Mouse (Mus musculus) spleen, adult 12 weeks (tissue): ENCODE measurements at regions not wholly inside any gene's neighbourhood (a gene's known extent, or its start where the extent isn't known, plus 50 kb on each side); places are given as distances from the start of the nearest gene placed in this dataset.

Source experiments
- DNase-seq: peaks from one replicate; pipeline ENCODE4 v3.0.0; 2022; ENCODE audit warnings: low spot score

GRCm38 (mm10) chr1:34642304-34642893, 62.9 kb downstream of the Amer3 start:
- peak; percentile 8 for DNase-seq

- no peak for DNase-seq
Measured at GRCm38 (mm10) chr1:34653963-34654644, 74.6 kb downstream of the Amer3 start.

- no peak for DNase-seq
Measured at GRCm38 (mm10) chr1:34657481-34657880, 78.0 kb downstream of the Amer3 start.

- no peak for DNase-seq
Measured at GRCm38 (mm10) chr1:34663875-34664547, 84.6 kb downstream of the Amer3 start.

GRCm38 (mm10) chr1:34664816-34665511, 85.5 kb downstream of the Amer3 start:
- DNase-seq: no peak

GRCm38 (mm10) chr1:34665512-34665854, 86.0 kb downstream of the Amer3 start:
- DNase-seq: no peak

- no peak for DNase-seq
Measured at GRCm38 (mm10) chr1:34666226-34666662, 86.8 kb downstream of the Amer3 start.

GRCm38 (mm10) chr1:34677105-34677741, 97.8 kb downstream of the Amer3 start:
- DNase-seq: no peak

- DNase-seq: no peak
Measured at GRCm38 (mm10) chr1:34677832-34678733, 98.6 kb downstream of the Amer3 start.

- DNase-seq: no peak
Measured at GRCm38 (mm10) chr1:34678734-34679068, 99.2 kb downstream of the Amer3 start.

GRCm38 (mm10) chr1:34686539-34686938, 107.1 kb downstream of the Amer3 start:
- no peak for DNase-seq

- DNase-seq: no peak
Measured at GRCm38 (mm10) chr1:34696533-34696932, 117.1 kb downstream of the Amer3 start.

GRCm38 (mm10) chr1:34700237-34701030, 121.0 kb downstream of the Amer3 start:
- no peak for DNase-seq

- DNase-seq: no peak
Measured at GRCm38 (mm10) chr1:34701436-34701835, 122.0 kb downstream of the Amer3 start.

- DNase-seq: no peak
Measured at GRCm38 (mm10) chr1:34709089-34709488, 129.6 kb downstream of the Amer3 start.

GRCm38 (mm10) chr1:34722674-34723073, 120.2 kb downstream of the Fam168b start:
- no peak for DNase-seq

GRCm38 (mm10) chr1:34732156-34732555, 110.7 kb downstream of the Fam168b start:
- no peak for DNase-seq

GRCm38 (mm10) chr1:34733026-34733913, 109.6 kb downstream of the Fam168b start:
- DNase-seq: no peak

- peak; percentile 21 for DNase-seq
Measured at GRCm38 (mm10) chr1:34738386-34739067, 104.3 kb downstream of the Fam168b start.
